Mouse (Mus musculus) kidney, postnatal 0 days (tissue): ENCODE data around the gene Ntn4. TPM values are rescaled to one million over a fixed set of nuclear protein-coding genes. Genes with fewer than 3 reads are reported as not detected.

ENCODE experiments used
- ATAC-seq: fragments of 200-750 bp; cut with Nextera tagmentation; replicated peaks from 2 replicates; pipeline ENCODE4 v1.8.0; 2017; ENCODE audit warnings: low read depth, moderate number of reproducible peaks, moderate TSS enrichment, moderate library complexity; ENCODE audit not compliant: low FRiP score
- DNase-seq: peaks from one replicate; pipeline ENCODE4 v3.0.0-alpha.2; 2016; ENCODE audit warnings: low spot score
- H3K27ac ChIP-seq: fragments of 300-500 bp; sonication (generic); 2 replicates; pipeline ENCODE4 v1.5.1; 2014; ENCODE audit warnings: mild to moderate bottlenecking
- H3K27me3 ChIP-seq: fragments of 300-500 bp; sonication (generic); 2 replicates; pipeline ENCODE4 v1.6.1; 2014; ENCODE audit warnings: low read length, mixed read lengths; ENCODE audit not compliant: insufficient read depth
- H3K36me3 ChIP-seq: fragments of 300-500 bp; sonication (generic); 2 replicates; pipeline ENCODE4 v1.6.1; 2014; ENCODE audit warnings: low read length, mixed read lengths; ENCODE audit not compliant: insufficient read depth
- H3K4me1 ChIP-seq: fragments of 300-500 bp; sonication (generic); replicated peaks from 2 replicates; pipeline ENCODE4 v1.6.1; 2014; ENCODE audit warnings: antibody characterized with exemption, low read length, mixed read lengths; ENCODE audit not compliant: insufficient read depth
- H3K4me2 ChIP-seq: fragments of 300-500 bp; sonication (generic); 2 replicates; pipeline ENCODE4 v1.6.1; 2014; ENCODE audit warnings: mild to moderate bottlenecking, low read length, moderate library complexity, mixed read lengths
- H3K4me3 ChIP-seq: fragments of 300-500 bp; sonication (generic); replicated peaks from 2 replicates; pipeline ENCODE4 v1.5.1; 2014; ENCODE audit warnings: low read depth, low read length
- H3K9ac ChIP-seq: fragments of 300-500 bp; sonication (generic); 2 replicates; pipeline ENCODE4 v1.6.1; 2014; ENCODE audit warnings: low read depth, low read length
- H3K9me3 ChIP-seq: fragments of 300-500 bp; sonication (generic); replicated peaks from 2 replicates; pipeline ENCODE4 v1.6.1; 2016; ENCODE audit warnings: low read length, inconsistent platforms, mixed read lengths
- CTCF ChIP-seq: IDR thresholded peaks from 2 replicates; pipeline ENCODE4 v1.5.1; 2016; ENCODE audit warnings: antibody characterized with exemption, low read depth, mild to moderate bottlenecking, moderate library complexity
- WGBS: fragments of 180-500 bp; shearing (Covaris S2); extraction: QIAGEN DNeasy Blood & Tissue Kit; methylation state at CpG from one replicate; pipeline ENCODE4 v1.1.7; 2014; 5-methylcytosine and 5-hydroxymethylcytosine counted together
- polyA plus RNA-seq: library from polyadenylated mRNA; unstranded; fragments of >200 nt; fragmentation: Nextera tagmentation; extraction: Ambion mirVana; gene quantifications from 2 replicates; pipeline ENCODE4 v1.2.1, GENCODE M21; 2015

Ntn4 gene
- polyA plus RNA-seq, 1 experiment from 2014 or later: 1.4 TPM

DNA sequence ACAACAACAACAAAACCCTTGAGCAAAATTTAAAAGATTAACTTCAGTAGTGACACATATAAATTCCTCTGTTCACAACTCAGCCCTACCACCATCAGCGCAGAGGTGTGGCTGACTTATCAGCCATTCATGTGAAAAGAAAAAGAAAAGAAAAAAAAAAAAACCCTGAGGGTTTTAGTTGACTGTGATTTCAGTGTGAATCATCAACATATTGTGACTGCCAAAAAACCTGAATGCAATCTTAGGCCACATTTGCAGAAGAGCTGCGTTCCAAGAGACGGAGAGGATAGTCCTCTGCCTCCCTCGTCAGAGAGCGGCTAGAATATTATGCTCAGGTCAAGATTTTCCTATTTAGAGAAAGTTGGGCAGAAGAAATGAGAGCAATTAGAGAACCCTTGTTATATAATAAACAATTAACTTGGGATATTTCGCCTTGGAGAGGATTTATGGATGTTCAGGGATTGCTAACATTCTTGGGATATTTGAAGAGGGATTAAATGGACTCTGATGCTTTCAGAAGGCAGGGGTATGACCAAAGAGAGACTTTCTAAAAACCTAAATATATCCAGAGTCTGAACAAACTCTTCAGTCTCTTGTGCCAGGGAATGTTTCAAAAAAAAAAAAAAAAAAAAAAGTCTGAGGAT lies 21.0 kb downstream of the Ntn4 start:
- 60% methylated on average over 6 of the region's 6 CpGs for WGBS
- TF ChIP-seq CTCF: no peak
- Histone ChIP-seq H3K9ac (no peak overlapping the region), H3K4me3 (no peak overlapping the region), H3K9me3 (no peaks in the 10 kb centered on the region), H3K36me3 (no peaks in the 10 kb centered on the region), H3K4me1 (no peaks in the 10 kb centered on the region), H3K27me3 (no peaks in the 10 kb centered on the region), H3K27ac (no peak overlapping the region), H3K4me2 (no peak overlapping the region)
- ATAC-seq (no peak), DNase-seq (peak; percentile 60)

- H3K9me3 ChIP-seq: no peaks in the 10 kb centered on the region
- no peaks in the 10 kb centered on the region for H3K4me1 ChIP-seq
- no peak overlapping the region for H3K4me2 ChIP-seq
- H3K27me3 ChIP-seq: no peaks in the 10 kb centered on the region
- DNase-seq (no peak), ATAC-seq (no peak)
- no peak for TF ChIP-seq CTCF
- H3K9ac ChIP-seq: no peak overlapping the region
- H3K36me3 ChIP-seq: no peaks in the 10 kb centered on the region
- H3K4me3 ChIP-seq: no peak overlapping the region
- H3K27ac ChIP-seq: 0 out of 2 replicates have a peak overlapping the region, but pooled peaks have one; percentile 10
- 65% methylated on average over 5 of the region's 5 CpGs for WGBS
Observed at GRCm38 (mm10) chr10:93662018-93662417, 21.5 kb downstream of the Ntn4 start.

GRCm38 (mm10) chr10:93666222-93666621 lies 25.7 kb downstream of the Ntn4 start:
- Histone ChIP-seq H3K4me3 (no peak overlapping the region), H3K4me1 (no peaks in the 10 kb centered on the region), H3K27me3 (no peaks in the 10 kb centered on the region), H3K36me3 (no peaks in the 10 kb centered on the region), H3K27ac (no peak overlapping the region), H3K9ac (no peak overlapping the region), H3K9me3 (no peaks in the 10 kb centered on the region), H3K4me2 (no peak overlapping the region)
- no peak for ATAC-seq
- no peak for DNase-seq
- TF ChIP-seq CTCF: no peak
- WGBS: 42% methylated on average over 2 of the region's 2 CpGs

- no peak overlapping the region for H3K4me3 ChIP-seq
- ATAC-seq (no peak), DNase-seq (no peak)
- H3K4me1 ChIP-seq: no peaks in the 10 kb centered on the region
- WGBS: 53% methylated on average over 3 of the region's 3 CpGs
- H3K27me3 ChIP-seq: no peaks in the 10 kb centered on the region
- no peak overlapping the region for H3K27ac ChIP-seq
- no peaks in the 10 kb centered on the region for H3K9me3 ChIP-seq
- no peak overlapping the region for H3K9ac ChIP-seq
- H3K4me2 ChIP-seq: no peak overlapping the region
- no peak for TF ChIP-seq CTCF
- H3K36me3 ChIP-seq: no peaks in the 10 kb centered on the region
Observed at GRCm38 (mm10) chr10:93666996-93667395, 26.5 kb downstream of the Ntn4 start.

DNA sequence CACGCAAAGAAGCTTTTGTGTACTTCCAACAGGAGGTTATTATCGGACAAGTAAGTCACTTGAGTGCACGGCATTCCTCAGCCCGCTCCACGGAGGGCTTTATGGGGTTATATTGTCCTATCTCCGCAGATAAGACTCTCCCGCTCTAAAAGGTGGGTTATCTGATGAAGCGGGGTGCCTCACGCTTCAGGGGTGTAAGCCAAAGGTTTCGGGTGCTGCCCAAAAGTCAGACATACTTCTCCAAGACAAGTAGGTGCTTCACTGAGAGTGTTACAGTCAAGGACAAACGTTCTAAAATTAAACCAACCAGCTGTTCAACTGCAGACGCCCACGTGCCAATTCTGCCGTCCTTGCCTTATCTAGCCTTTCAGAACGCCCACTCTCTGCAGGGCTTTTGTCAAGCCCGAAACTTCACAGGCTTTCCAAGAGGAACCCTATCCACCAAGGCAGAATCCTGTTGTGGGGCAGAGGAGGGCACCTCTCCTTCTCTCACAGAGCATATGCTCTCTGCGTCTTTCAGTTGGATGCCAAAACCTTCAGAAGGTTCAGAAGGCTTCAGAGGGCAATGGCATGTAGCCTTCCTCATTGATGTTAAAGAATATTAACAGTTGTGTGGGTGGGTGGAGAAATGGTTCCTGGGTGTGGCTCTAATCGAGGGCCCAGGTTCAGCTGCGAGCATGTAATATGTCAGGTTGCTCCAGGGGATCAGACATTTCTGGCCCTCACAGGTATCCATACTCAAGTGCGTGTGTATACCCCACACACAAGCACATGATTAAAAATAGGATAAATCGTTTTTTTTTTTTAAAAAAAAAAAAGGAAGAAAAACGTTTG lies 32.4 kb downstream of the Ntn4 start:
- 66% methylated on average over 22 of the region's 22 CpGs for WGBS
- no peak for ATAC-seq
- no peaks in the 10 kb centered on the region for H3K27me3 ChIP-seq
- H3K4me1 ChIP-seq: no peaks in the 10 kb centered on the region
- 0 out of 2 replicates have a peak, but pooled peaks cover 4% of the 10 kb centered on the region for H3K9me3 ChIP-seq
- no peak overlapping the region for H3K4me3 ChIP-seq
- no peak for TF ChIP-seq CTCF
- no peaks in the 10 kb centered on the region for H3K36me3 ChIP-seq
- H3K9ac ChIP-seq: no peak overlapping the region
- H3K27ac ChIP-seq: no peak overlapping the region
- DNase-seq: no peak
- no peak overlapping the region for H3K4me2 ChIP-seq

- TF ChIP-seq CTCF: no peak
- Histone ChIP-seq H3K27me3 (no peaks in the 10 kb centered on the region), H3K4me2 (peak overlapping the region; percentile 48), H3K9ac (0 out of 2 replicates have a peak overlapping the region, but pooled peaks have one; percentile 40), H3K36me3 (no peaks in the 10 kb centered on the region), H3K4me1 (peaks cover 9% of the 10 kb centered on the region; the same call in 1 of the 2 replicates), H3K4me3 (no peak overlapping the region), H3K9me3 (0 out of 2 replicates have a peak, but pooled peaks cover 4% of the 10 kb centered on the region), H3K27ac (peak overlapping the region; percentile 10; the same call in 1 of the 2 replicates)
- no peak for DNase-seq
- peak; percentile 57 for ATAC-seq
- WGBS: 26% methylated on average over 19 of the region's 19 CpGs
Observed at GRCm38 (mm10) chr10:93679191-93680007, 38.9 kb downstream of the Ntn4 start.
